Mouse (Mus musculus): ENCODE measurements around the gene Rreb1. TPM values are rescaled to one million over a fixed set of nuclear protein-coding genes. Genes with fewer than 3 reads are reported as not detected.

Rreb1 gene
- total RNA-seq, 2 experiments from 2014 or later: 46.7 to 61.8 TPM

DNA sequence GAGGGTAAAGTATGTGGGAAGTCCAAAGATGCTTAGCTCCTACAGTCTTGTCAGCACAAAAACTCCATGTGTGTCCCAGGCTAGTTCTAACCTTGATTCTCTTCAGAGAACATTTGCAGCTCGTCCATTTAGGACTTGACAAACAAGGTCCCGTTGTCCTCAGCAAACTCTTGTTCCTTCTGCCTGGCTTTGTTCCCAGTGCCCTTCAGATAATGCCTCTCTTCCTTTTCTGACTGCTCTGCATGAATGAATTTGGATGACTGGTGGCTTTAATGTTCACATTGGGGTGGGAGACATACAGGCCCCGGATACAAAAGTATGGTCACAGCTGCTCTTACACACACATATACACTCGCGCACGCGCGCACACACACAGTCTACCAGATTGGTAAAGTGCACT lies 156.7 kb downstream of the Rreb1 start:
- DNase-seq: peak; percentile 82 to 84
- intact Hi-C loops (cut with DNase I): no loop called here

- DNase-seq: no peak
- intact Hi-C loops (cut with DNase I): no loop called here
Observed at GRCm38 (mm10) chr13:37936351-37936750, 158.2 kb downstream of the Rreb1 start.

GRCm38 (mm10) chr13:37940167-37940566 lies 162.0 kb downstream of the Rreb1 start:
- intact Hi-C loops (cut with DNase I): loop anchor here (5.0 kb wide), 4 partner anchors 113 to 488 kb away; no protein-coding TSS in a partner anchor
- DNase-seq: no peak

- intact Hi-C loops (cut with DNase I): loop anchor here (5.0 kb wide), 4 partner anchors 113 to 488 kb away; no protein-coding TSS in a partner anchor
- no peak for DNase-seq
Observed at GRCm38 (mm10) chr13:37940649-37941048, 162.4 kb downstream of the Rreb1 start.

- no peak for DNase-seq
- intact Hi-C loops (cut with DNase I): loop anchor here (5.0 kb wide), 4 partner anchors 114 to 489 kb away; no protein-coding TSS in a partner anchor
Observed at GRCm38 (mm10) chr13:37941138-37941645, 163.0 kb downstream of the Rreb1 start.

- no peak for DNase-seq
- intact Hi-C loops (cut with DNase I): loop anchor here (5.0 kb wide), 4 partner anchors 115 to 490 kb away; no protein-coding TSS in a partner anchor
Observed at GRCm38 (mm10) chr13:37941950-37942886, 164.0 kb downstream of the Rreb1 start.

DNA sequence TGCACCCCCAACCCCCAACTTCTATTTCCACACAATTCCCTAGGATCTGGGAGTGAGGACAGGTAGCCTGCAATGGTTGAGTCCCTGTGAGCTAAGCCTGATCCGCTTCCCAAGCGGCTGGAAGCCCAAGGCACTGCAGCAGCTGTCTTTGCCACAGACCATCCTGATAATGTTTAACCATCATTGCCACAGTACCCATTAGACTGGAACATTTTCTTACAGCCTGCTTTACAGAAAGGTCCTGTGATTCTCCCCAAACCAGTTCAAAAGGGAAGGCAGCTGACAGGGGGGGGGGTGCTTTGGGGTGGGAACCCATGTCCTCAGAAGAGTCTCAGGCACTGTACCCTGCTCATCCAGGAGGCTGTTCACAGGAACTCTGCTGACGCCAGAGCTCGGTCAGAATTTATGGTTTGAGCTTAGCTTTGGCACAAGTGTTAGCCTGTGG lies 164.7 kb downstream of the Rreb1 start:
- no peak for DNase-seq
- intact Hi-C loops (cut with DNase I): loop anchor here (5.0 kb wide), 4 partner anchors 116 to 491 kb away; no protein-coding TSS in a partner anchor

GRCm38 (mm10) chr13:37943466-37943865 lies 165.3 kb downstream of the Rreb1 start:
- intact Hi-C loops (cut with DNase I): loop anchor here (5.0 kb wide), 4 partner anchors 116 to 491 kb away; no protein-coding TSS in a partner anchor
- no peak for DNase-seq

DNA sequence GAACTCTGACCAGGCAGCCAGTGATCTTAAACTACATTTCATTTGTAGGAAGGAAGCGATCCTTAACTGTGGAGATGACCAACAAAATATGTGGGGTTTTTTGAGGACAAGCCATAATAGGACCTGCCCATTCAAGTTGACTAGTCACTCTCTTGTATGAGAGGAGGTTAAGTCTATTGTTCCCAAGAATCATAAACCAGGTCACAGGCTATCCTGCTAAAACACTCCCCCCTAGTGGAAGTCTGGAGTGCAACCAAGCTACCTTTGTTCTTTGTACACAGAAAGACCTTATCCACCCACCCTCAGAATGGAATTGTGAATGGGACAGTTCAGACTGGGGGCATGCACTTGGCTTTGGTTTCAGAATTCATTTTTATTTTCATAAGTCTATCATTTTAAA lies 166.1 kb downstream of the Rreb1 start:
- peak; percentile 64 to 70 for DNase-seq
- intact Hi-C loops (cut with DNase I): loop anchor here (2.0 to 5.0 kb wide), 5 partner anchors 117 to 510 kb away; no protein-coding TSS in a partner anchor

- intact Hi-C loops (cut with DNase I): loop anchor here (2.0 kb wide), 1 partner anchor 511 kb away; no protein-coding TSS in a partner anchor
Observed at GRCm38 (mm10) chr13:37945392-37945791, 167.2 kb downstream of the Rreb1 start.

GRCm38 (mm10) chr13:37946734-37947133 lies 168.5 kb downstream of the Rreb1 start:
- peak; percentile 85 to 90 for DNase-seq
- intact Hi-C loops (cut with DNase I): no loop called here

More at GRCm38 (mm10) chr13:37945392-37945791, 167.2 kb downstream of the Rreb1 start:
- DNase-seq: peak in 1 of 2 experiments; percentile 34

- no peak for DNase-seq
- intact Hi-C loops (cut with DNase I): no loop called here
Observed at GRCm38 (mm10) chr13:37952981-37953380, 174.8 kb downstream of the Rreb1 start.

DNA sequence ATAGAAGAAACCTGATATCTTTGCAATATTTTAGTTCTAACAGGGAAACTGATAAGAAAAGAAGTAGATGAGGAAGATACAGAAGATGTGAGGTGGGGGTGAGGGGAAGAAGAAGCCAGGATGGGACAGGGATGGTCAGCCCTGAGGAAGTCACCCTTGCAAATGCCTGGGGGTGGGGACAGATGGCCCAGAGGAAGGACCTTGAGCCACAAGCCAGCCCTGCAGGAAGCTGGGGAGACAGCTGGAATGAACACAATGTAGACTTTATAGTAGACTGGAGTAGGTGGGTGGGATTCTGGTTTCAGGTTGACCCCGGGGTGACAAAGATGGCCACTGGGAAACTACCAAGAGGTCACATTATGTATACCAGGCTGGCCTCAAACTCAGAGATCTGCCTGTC lies 176.1 kb downstream of the Rreb1 start:
- intact Hi-C loops (cut with DNase I): no loop called here

DNA sequence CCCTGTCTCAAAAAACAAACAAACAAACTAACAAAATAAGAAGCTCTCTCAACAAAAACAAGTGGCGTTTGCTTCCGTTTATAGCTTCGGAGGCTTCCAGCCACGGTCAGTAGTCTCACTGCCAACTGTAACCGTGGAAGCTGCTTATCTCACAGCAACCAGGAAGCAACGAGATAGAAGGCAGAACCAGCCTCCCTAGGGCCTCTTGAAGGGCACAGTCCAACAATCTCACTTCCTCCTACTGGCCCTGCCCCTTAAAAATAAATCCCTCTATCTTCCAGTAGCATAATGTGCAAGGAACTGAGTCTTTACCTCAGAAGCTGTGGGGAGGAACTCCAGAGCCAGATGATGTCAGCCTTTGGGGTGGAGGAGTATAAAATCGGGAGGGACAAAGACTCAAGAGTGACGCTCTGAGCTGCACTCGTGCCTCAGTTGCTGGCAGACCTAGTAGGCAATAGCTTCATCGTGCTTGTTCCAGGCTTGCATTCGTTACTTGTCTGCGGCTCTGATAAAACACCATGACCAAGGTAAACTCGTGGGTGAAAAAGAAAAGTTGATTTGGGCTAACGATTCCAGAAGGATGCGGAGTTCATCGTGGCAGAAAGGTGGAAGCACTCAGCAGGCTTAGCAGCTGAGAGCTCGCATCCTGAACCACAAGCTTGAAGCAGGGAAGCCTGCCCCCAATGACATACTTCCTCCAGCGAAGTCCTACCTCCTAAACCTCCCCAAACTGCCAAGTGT lies 180.5 kb downstream of the Rreb1 start:
- DNase-seq: no peak
- intact Hi-C loops (cut with DNase I): no loop called here

More for the DNA sequence above, 176.1 kb downstream of the Rreb1 start:
- DNase-seq: no peak

GRCm38 (mm10) chr13:37959239-37959907 lies 181.2 kb downstream of the Rreb1 start:
- intact Hi-C loops (cut with DNase I): no loop called here
- DNase-seq: peak; percentile 27 to 50

DNA sequence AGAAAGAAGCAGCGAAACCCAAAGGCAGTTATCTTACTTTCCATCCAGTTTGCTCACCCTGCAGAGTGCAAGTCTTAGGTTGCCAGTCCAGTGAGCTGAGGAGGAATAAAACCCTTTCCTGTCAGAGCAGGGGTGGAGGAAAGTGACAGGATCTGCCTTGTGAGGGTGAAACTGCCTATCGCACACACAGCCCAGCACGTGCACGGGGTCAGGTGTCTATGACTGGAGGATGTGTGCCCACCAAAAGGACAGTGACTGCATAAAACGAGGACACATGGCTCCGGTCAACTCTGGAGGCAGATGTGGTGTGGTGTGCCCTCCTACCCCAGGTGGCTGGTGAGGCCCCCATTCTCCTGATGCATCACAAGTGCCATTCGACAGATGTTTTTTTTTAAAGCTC lies 181.7 kb downstream of the Rreb1 start:
- DNase-seq: no peak
- intact Hi-C loops (cut with DNase I): no loop called here

DNA sequence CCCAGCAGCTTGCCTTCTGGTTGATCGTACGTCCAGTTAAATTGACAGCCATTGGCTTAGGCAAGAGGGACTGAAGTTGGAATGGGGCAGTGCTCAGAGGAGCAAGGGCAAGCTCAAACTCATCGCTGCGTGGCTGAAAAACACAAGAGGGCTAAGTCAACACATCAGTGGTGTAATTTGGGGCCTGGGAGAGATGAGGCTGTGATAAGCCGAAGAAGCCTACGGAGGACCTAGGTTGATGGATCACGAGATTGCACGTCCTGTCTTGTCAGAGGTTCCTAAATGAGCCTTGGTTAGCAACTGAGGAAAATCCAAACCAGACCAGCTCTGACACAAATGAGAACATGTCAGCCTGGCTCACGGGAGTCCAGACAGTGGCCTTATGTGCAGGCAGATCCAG lies 184.3 kb downstream of the Rreb1 start:
- intact Hi-C loops (cut with DNase I): no loop called here
- no peak for DNase-seq

DNA sequence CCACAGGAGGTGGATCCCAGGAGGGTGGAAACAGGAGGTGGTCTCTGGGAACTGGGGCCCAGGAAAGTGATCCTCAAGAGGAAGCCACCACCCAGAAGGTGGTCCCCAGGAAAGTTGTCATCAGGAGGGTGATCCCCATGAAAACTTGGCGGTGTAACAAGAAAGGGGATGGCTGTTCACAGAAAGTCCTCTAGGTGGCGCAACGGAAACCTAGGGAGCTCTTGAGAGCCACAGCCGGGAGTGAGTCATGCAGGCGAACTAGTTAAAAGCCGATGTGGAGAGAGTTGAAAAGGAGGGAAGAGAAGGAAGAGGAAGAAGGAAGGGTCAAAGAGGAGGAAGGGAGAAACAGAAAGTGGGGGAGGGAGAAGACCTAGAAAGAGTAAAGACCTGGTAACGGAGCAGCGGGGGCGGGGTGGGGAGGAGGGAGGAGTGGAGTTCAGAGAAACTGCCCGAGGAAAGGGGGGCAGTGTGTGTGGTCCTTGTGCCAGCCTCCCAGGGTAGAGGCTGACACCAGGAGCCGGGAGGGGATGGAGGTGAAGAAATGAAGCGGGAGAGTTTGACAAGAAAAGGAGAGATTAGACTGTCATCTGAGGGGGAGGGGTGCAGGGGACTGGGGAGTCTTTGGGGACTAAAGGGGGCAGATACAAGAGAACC lies 185.3 kb downstream of the Rreb1 start:
- intact Hi-C loops (cut with DNase I): no loop called here
- peak; percentile 82 to 91 for DNase-seq
